Mouse (Mus musculus) megakaryocyte-erythroid progenitor cell, adult 5-6 weeks (primary cell): ENCODE results near the gene Srp68. TPM values are rescaled to one million over a fixed set of nuclear protein-coding genes. Genes with fewer than 3 reads are reported as not detected.
"Not testable (repeated sequence)": the region's sequence is repeated elsewhere in the genome, so short reads cannot be mapped to it uniquely, and the experiment has no call there.

Experiments
- ATAC-seq: replicated peaks from 2 replicates; pipeline ENCODE4 v1.8.0; 2016; ENCODE audit warnings: mild to moderate bottlenecking, inconsistent platforms; ENCODE audit not compliant: severe bottlenecking, poor library complexity, low FRiP score, low TSS enrichment
- total RNA-seq, 2 experiments: library from RNA; stranded (forward) in 1 of 2; stranded (reverse) in 1 of 2; fragments of 200-1000, 215-1000 nt in 1 of 2; fragments of >200 nt in 1 of 2; fragmentation: Nextera tagmentation in 1 of 2; gene quantifications; 2 replicates each; pipeline ENCODE4 v1.2.3; 2014 to 2017

Gene Srp68
- total RNA-seq, 2 experiments from 2014 or later, result 64.9 to 80.6 TPM

DNA sequence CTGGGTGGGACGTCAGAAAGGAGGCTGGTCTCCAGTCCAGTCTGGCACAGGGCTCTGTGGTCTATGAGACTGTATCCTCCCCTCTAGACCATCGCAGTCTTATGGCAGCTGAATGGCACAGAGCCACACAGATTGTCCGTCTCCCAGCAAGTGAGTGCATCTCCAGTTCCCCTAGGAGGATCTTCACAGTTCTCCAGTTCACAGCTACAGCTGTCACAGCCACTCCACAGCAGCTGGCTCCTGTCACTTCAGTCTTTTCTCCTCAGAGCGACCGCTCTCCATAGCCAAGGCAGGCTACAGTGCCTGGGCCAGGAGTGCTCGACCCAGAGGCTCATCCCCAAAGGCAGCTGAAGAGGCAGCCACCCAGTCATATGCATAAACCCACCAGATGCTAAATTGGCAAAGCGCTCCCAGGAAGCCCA is 11.8 kb upstream of the Srp68 start:
- no peak for ATAC-seq

DNA sequence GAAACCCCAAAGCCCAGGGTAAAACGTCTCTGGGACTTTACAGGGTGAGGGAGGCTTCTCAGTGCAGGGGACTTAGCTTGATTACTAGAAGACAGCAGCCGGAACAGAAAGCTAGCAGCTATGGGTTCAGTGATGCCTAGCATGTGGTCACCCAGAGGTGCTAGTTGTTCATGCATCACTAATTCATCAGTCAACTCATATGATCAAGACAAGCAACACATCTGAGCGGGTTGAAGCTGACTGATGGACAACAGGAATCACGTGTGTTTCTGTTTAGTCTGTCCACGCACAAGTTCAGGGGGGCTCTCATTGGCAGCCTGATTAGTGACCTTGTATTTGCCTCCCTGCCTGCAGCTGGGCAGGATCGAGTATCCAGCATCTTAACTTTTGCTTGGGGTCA is 10.0 kb upstream of the Srp68 start:
- no peak for ATAC-seq

GRCm38 (mm10) chr11:116282912-116283521 is 9.0 kb upstream of the Srp68 start:
- no peak; the same call in 1 of the 2 replicates for ATAC-seq

- no peak for ATAC-seq
Observed at GRCm38 (mm10) chr11:116282089-116282488, 8.1 kb upstream of the Srp68 start.

DNA sequence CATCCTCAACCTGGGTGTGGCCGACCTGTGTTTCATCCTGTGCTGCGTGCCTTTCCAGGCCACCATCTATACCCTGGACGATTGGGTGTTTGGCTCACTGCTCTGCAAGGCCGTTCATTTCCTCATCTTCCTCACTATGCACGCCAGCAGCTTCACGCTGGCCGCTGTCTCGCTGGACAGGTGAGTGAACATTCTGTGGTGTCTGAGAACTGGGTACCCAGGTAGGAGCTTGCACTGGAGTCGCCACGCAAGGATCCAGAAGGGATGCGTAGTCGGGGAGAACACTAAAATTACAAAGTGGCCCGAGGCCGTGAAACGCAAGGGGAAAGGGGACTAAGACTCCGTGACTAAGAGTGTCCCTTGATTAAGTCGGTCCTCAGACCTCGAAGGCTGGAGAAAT is 7.7 kb upstream of the Srp68 start:
- no peak for ATAC-seq

DNA sequence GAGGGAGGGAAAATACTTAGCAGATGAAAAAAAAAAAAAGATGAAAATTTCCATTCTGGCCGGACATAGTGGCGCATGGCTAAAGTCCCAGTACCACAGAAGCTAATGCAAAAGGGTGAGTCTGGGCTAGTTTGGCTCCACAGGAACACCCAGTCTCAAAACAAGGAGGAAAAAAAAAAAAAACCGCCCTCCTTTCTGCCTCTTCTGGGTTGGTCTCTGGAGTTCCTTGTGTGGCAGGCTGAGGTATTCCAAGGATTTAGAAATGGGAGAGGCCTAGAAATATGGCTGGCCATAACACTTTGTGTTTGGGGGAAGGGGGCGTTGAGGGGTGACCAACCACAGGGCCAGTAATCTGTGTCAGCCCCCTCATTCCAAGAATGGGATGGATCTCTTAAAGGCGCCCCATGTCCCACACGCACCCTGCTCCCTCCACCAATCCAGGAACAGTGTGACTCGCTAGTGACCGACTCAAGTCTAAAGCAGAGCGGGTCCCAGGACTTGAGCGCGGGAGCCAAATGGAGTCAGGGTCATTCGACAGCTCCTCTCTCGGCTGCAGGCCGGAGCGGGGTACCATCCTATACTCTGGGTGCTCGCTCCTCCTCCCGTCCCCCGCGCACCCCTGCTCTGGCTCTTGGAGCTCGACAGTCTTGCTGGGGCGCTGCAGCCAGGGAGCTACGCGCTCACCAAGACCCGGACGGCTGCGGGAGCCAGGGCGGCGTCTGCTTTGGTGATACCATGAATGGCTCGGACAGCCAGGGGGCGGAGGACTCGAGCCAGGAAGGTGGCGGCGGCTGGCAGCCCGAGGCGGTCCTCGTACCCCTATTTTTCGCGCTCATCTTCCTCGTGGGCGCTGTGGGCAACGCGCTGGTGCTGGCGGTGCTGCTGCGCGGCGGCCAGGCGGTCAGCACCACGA is 7.0 kb upstream of the Srp68 start, which contains the start of gene Galr2:
TSS of gene Galr2 (plus strand) at position 189 of the 913 bp plus-strand sequence.
- ATAC-seq, result peak; percentile 36; the same call in 1 of the 2 replicates

DNA sequence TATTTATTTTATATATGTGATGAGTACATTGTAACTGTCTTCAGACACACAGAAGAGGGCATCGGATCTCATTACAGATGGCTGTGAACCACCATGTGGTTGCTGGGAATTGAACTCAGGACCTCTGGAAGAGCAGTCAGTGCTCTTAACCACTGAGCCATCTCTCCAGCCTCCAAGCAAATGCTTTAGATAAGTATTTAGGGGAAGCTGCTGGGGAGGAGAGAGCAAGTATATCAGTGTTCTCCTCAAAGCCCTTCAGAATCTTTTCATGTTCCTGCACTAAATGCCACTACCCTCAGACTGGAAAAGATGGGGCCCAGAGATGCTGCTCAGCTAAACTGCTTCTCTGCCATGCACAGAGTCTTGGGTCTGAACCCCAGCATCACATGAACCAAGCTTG is 3.2 kb upstream of the Srp68 start:
- not testable (repeated sequence) for ATAC-seq

DNA sequence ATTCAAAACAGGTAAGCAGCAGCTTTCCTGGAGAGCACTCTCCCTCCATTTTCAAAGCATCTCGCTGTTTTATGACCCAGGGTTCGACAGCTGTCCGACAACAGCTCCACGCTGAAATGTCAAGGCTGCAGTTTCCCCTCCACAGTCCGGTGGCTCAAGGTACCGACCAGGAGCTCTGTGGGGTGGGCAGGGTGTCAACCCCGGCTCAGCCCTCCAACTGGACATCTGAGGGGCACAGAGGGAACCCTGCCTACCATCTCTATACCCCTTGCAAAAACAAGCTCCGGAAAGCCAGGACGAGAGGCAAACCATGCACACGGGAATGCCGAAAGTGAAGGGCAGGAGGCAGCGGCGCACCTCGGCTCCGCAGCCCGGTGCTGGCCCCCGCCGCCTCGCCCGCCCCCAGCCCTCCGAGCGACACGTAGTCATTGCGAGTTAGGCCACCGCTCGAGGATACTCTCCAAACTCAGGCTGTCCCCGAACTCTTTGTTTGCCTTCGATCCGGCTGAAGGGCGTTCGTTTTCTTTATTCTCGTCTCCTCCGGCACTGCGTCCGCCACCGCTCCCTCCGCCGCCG is 460 bp downstream of the Srp68 start:
- peak; percentile 42 for ATAC-seq

DNA sequence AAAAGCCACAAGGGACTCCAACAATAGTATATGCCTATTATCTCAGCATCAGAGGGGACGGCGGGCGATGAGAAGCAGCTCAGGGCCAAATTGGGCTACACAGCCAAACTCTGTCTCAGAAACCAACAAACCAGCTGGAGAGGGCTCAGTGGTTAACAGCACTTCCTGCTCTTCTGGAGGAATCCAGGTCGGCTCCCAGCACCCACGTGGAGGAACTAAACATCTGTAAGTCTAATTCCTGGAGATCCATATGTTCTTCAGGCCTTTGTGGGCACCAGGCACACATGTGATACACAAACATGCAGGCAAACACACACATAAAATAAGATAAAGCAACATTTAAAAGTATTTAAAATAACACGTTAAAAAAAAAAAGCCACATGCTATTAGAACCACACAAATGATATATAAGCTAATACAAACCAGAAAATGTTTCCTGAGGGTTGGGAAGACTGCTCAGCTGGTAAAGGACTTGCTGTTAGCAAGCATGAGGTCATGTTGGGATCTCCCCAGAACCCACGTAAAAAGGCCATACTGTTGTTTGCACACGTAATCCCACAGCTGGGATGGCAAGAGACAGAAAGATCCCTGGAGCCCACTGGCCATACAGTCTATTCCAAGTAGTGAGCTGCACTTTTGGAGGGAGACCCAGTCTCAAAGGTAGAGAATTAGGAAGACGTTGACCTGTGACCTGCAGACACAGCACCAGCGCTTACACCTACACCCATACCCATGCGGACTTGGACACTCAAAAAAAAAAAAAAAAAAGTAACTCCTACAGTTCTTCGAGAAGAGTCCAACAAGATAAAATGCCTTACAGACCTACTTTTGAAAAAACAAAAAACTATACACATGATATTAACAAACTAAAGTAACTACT is 1.2 kb downstream of the Srp68 start:
- ATAC-seq, result no peak

DNA sequence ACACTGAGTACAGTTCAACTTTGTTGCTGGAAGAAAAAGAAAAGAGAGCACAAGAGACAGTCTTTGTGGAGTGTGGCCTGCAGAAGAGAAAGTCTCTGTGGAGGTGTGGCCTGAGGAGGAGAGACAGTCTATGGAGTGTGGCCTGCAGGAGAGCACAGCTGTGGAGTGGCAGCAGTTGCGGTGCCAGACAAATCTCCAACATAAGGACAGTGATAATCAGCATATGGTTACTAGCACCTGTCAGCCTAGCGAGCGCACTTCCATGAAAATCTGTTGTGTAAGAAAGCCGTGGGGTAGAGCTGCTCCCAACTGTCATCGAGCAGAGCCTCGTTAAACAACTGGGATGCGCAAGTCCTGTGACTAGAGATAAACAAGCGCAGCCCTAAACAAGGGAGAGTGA is 4.5 kb downstream of the Srp68 start:
- ATAC-seq, result no peak

DNA sequence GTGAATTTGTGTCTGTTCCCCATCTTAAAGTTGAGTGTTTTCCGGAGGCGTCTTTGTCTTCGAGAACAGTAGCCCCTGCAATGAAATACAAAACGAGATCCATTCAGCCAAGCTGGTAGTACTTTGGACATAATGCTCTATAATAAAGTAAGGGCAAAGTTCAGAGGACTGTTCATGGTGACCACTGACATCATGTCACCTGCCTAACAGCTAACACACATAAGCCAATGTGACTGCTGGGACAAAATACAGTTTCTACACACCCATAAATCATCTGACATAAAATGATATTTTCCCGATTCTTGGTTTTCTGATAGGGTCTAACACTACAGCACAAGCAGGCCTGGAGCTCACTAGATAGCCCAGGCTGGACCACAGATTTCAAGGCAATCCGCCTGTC is 5.7 kb downstream of the Srp68 start:
- no peak for ATAC-seq

GRCm38 (mm10) chr11:116267637-116268036 is 6.4 kb downstream of the Srp68 start:
- no peak for ATAC-seq

DNA sequence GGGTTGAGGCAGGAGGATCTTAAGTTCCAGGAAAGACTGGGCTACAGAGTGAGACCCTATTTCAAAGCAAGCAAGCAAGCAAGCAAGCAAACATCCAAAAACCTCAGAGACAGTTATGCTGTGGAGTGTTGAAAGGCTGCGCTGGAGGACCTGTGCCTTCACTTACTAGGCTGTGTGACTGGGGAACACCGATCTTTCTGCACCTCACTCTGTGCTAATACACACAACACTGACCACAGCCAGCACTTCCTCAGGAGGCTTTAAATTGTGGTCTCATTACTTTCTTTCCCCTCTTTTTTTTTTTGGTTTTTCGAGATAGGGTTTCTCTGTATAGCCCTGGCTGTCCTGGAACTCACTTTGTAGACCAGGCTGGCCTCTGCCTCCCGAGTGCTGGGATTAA is 8.2 kb downstream of the Srp68 start:
- ATAC-seq, result peak; percentile 33; the same call in 1 of the 2 replicates

- ATAC-seq, result peak; percentile 97
Observed at GRCm38 (mm10) chr11:116265352-116265751, 8.7 kb downstream of the Srp68 start.

- ATAC-seq, result no peak
Observed at GRCm38 (mm10) chr11:116260259-116260658, 13.8 kb downstream of the Srp68 start.

DNA sequence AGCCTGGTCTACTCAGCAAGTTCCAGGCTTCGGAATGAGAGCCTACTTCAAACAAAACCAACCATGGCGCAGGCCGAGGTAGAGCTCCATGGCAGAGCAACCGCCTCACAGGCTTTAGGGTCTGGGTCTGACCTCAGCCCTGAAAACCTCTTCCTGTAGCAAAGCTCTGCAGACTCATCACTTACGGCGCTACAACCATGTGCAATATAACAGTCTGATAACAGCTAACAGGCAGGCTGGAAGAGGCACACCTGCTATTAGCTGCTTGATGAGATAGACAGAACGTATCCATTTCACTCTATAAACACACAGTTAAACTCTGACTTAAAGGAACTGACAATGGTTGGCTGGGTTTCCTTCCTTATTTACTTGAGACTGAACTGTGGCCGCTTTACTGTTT is 14.6 kb downstream of the Srp68 start:
- peak; percentile 90 for ATAC-seq

DNA sequence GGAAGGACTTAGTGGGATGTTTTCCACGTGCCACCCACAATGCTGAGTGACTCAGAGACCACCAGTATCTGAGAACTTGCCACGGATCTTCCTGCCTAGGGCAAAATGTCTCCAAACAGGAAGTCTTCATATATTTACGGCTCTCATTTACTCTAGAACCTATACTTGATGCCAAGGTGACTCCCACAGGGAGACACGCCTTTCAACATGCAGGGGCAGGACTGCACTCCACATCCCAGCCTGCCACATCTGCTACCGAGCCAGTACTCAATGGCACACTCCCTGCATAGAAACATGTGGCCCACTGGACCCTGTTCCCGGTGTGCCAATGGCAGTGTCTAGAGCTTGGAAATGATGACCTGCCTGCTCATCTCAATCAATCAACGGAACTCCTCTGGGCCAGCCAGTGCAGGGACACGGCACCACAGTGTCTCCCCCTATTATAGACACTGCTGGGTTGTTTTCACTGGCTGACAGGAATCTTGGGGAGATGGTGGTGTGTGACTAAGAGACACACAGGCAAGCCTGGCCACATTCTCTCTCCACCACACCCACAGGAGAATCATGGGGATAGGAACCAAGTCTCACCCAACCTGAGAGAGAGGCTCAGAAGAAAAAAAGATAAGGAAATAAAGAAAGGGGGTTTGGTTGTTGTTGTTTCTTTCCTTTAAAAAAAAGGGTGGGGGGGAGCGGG is 17.9 kb downstream of the Srp68 start:
- no peak for ATAC-seq

- ATAC-seq, result no peak
Observed at GRCm38 (mm10) chr11:116255090-116255981, 18.7 kb downstream of the Srp68 start.
